Mouse (Mus musculus): Measurements from ENCODE around the gene Gm9837.

GRCm38 (mm10) chr11:53489421-53489820 is 19.1 kb upstream of the Gm9837 start:
- no peak for TF ChIP-seq CTCF (IDR thresholded peaks at IDR 0.05; ENCODE audit: low read depth, low read length)
- no peak for TF ChIP-seq POLR2A (IDR thresholded peaks at IDR 0.05; ENCODE audit: extremely low read depth, insufficient read depth, low read length)

All from liver, adult 2 months (tissue).